Mouse (Mus musculus) lung, postnatal 0 days (tissue): ENCODE results near the gene Svop. TPM values are rescaled to one million over a fixed set of nuclear protein-coding genes. Genes with fewer than 3 reads are reported as not detected.

Experiments used
- ATAC-seq: fragments of 200-750 bp; cut with Nextera tagmentation; 2 replicates; pipeline ENCODE4 v1.8.0; 2017; ENCODE audit warnings: moderate library complexity
- DNase-seq: peaks from one replicate; pipeline ENCODE4 v3.0.0-alpha.2; 2016; ENCODE audit warnings: low spot score
- H3K27ac ChIP-seq: fragments of 300-500 bp; sonication (generic); 2 replicates; pipeline ENCODE4 v1.5.1; 2014; ENCODE audit warnings: antibody characterized with exemption, mild to moderate bottlenecking, low read length, mixed read lengths
- H3K27me3 ChIP-seq: fragments of 300-500 bp; sonication (generic); replicated peaks from 2 replicates; pipeline ENCODE4 v1.6.1; 2014; ENCODE audit warnings: low read length, mixed read lengths; ENCODE audit not compliant: insufficient read depth
- H3K36me3 ChIP-seq: fragments of 300-500 bp; sonication (generic); 2 replicates; pipeline ENCODE4 v1.6.1; 2014; ENCODE audit warnings: low read length, mixed read lengths; ENCODE audit not compliant: insufficient read depth
- H3K4me1 ChIP-seq: fragments of 300-500 bp; sonication (generic); 2 replicates; pipeline ENCODE4 v1.6.1; 2014; ENCODE audit warnings: antibody characterized with exemption, low read depth, low read length, mixed read lengths; ENCODE audit not compliant: insufficient read depth
- H3K4me2 ChIP-seq: fragments of 300-500 bp; sonication (generic); replicated peaks from 2 replicates; pipeline ENCODE4 v1.6.1; 2014; ENCODE audit warnings: low read depth, mild to moderate bottlenecking, low read length, moderate library complexity, mixed read lengths
- H3K4me3 ChIP-seq: fragments of 300-500 bp; sonication (generic); 2 replicates; pipeline ENCODE4 v1.5.1; 2014; ENCODE audit warnings: low read depth, low read length
- H3K9ac ChIP-seq: fragments of 300-500 bp; sonication (generic); replicated peaks from 2 replicates; pipeline ENCODE4 v1.6.1; 2014; ENCODE audit warnings: low read depth, mild to moderate bottlenecking
- H3K9me3 ChIP-seq: fragments of 300-500 bp; sonication (generic); 2 replicates; pipeline ENCODE4 v1.6.1; 2016; ENCODE audit warnings: low read length, mixed read lengths
- CTCF ChIP-seq: IDR thresholded peaks from 2 replicates; pipeline ENCODE4 v1.5.1; 2016; ENCODE audit warnings: antibody characterized with exemption, mild to moderate bottlenecking
- EP300 ChIP-seq: IDR thresholded peaks from 2 replicates; pipeline ENCODE4 v1.6.1; 2016; ENCODE audit warnings: antibody characterized with exemption, mild to moderate bottlenecking, control low read depth
- WGBS: fragments of 180-500 bp; shearing (Covaris S2); extraction: QIAGEN DNeasy Blood & Tissue Kit; methylation state at CpG from one replicate; pipeline ENCODE4 v1.1.7; 2014; 5-methylcytosine and 5-hydroxymethylcytosine counted together
- polyA plus RNA-seq: library from polyadenylated mRNA; unstranded; fragments of >200 nt; fragmentation: Nextera tagmentation; extraction: Ambion mirVana; gene quantifications from 2 replicates; pipeline ENCODE4 v1.2.1, GENCODE M21; 2015

Svop gene
- polyA plus RNA-seq, 1 experiment from 2014 or later = not detected

- DNase-seq = no peak
- no peak for TF ChIP-seq CTCF
- no peak for TF ChIP-seq EP300
- Histone ChIP-seq H3K4me1 (no peaks in the 10 kb centered on the region), H3K4me3 (no peak overlapping the region), H3K9me3 (no peaks in the 10 kb centered on the region), H3K27me3 (no peaks in the 10 kb centered on the region), H3K9ac (no peak overlapping the region), H3K4me2 (no peak overlapping the region), H3K27ac (no peak overlapping the region), H3K36me3 (no peaks in the 10 kb centered on the region)
- ATAC-seq = no peak
- WGBS = 67% methylated on average over 9 of the region's 9 CpGs
Measured at GRCm38 (mm10) chr5:114067982-114068381, 23.4 kb downstream of the Svop start.

GRCm38 (mm10) chr5:114067543-114067942 lies 23.8 kb downstream of the Svop start:
- H3K36me3 ChIP-seq = no peaks in the 10 kb centered on the region
- TF ChIP-seq CTCF = no peak
- no peak for TF ChIP-seq EP300
- H3K4me3 ChIP-seq = no peak overlapping the region
- ATAC-seq (no peak), DNase-seq (no peak)
- 77% methylated on average over 9 of the region's 9 CpGs for WGBS
- no peak overlapping the region for H3K4me2 ChIP-seq
- H3K4me1 ChIP-seq = no peaks in the 10 kb centered on the region
- H3K27me3 ChIP-seq = no peaks in the 10 kb centered on the region
- no peak overlapping the region for H3K27ac ChIP-seq
- H3K9ac ChIP-seq = no peak overlapping the region
- no peaks in the 10 kb centered on the region for H3K9me3 ChIP-seq

GRCm38 (mm10) chr5:114066601-114067000 lies 24.8 kb downstream of the Svop start:
- Histone ChIP-seq H3K27me3 (no peaks in the 10 kb centered on the region), H3K4me3 (no peak overlapping the region), H3K4me2 (no peak overlapping the region), H3K9me3 (no peaks in the 10 kb centered on the region), H3K4me1 (no peaks in the 10 kb centered on the region), H3K36me3 (no peaks in the 10 kb centered on the region), H3K9ac (no peak overlapping the region), H3K27ac (no peak overlapping the region)
- 37% methylated on average over 6 of the region's 6 CpGs for whole genome bisulfite sequencing
- DNase-seq = no peak
- TF ChIP-seq CTCF (no peak), EP300 (no peak)
- no peak for ATAC-seq

- no peak within 1 kb of the TSS for H3K4me3 ChIP-seq
- no peaks in the 10 kb centered on the region for H3K27me3 ChIP-seq
- no peaks in the 10 kb centered on the region for H3K4me1 ChIP-seq
- H3K36me3 ChIP-seq = no peaks in the 10 kb centered on the region
- 87% methylated on average over 6 of the region's 6 CpGs for WGBS
- ATAC-seq = no peak
- no peaks in the 10 kb centered on the region for H3K9me3 ChIP-seq
- no peak within 1 kb of the TSS for H3K27ac ChIP-seq
- no peak for DNase-seq
- no peak for TF ChIP-seq EP300
- no peak for TF ChIP-seq CTCF
- no peak within 1 kb of the TSS for H3K4me2 ChIP-seq
- H3K9ac ChIP-seq = no peak within 1 kb of the TSS
Measured at GRCm38 (mm10) chr5:114065161-114065560, 26.2 kb downstream of the Svop start, which contains the start of gene Usp30. Gene Usp30 (plus strand): TSS chr5:114065461.

GRCm38 (mm10) chr5:114063958-114064357 lies 27.4 kb downstream of the Svop start:
- ATAC-seq (no peak), DNase-seq (no peak)
- TF ChIP-seq EP300 (no peak), CTCF (no peak)
- Histone ChIP-seq H3K4me1 (no peaks in the 10 kb centered on the region), H3K36me3 (no peaks in the 10 kb centered on the region), H3K27me3 (no peaks in the 10 kb centered on the region), H3K27ac (no peak overlapping the region), H3K4me3 (no peak overlapping the region), H3K9ac (no peak overlapping the region), H3K4me2 (no peak overlapping the region), H3K9me3 (no peaks in the 10 kb centered on the region)
- 68% methylated on average over 4 of the region's 4 CpGs for WGBS

- DNase-seq (no peak), ATAC-seq (no peak)
- H3K4me1 ChIP-seq = no peaks in the 10 kb centered on the region
- no peak overlapping the region for H3K4me2 ChIP-seq
- no peak overlapping the region for H3K9ac ChIP-seq
- H3K9me3 ChIP-seq = no peaks in the 10 kb centered on the region
- no peak overlapping the region for H3K4me3 ChIP-seq
- H3K36me3 ChIP-seq = no peaks in the 10 kb centered on the region
- H3K27ac ChIP-seq = no peak overlapping the region
- WGBS = 28% methylated on average over 6 of the region's 7 CpGs
- TF ChIP-seq CTCF (no peak), EP300 (no peak)
- no peaks in the 10 kb centered on the region for H3K27me3 ChIP-seq
Measured at GRCm38 (mm10) chr5:114061675-114062074, 29.7 kb downstream of the Svop start.

GRCm38 (mm10) chr5:114057129-114057731 lies 34.1 kb downstream of the Svop start:
- 80% methylated on average over 9 of the region's 9 CpGs for WGBS
- ATAC-seq = no peak

More at GRCm38 (mm10) chr5:114057129-114057731, 34.1 kb downstream of the Svop start:
- Histone ChIP-seq H3K9ac (no peak overlapping the region), H3K27me3 (no peaks in the 10 kb centered on the region), H3K4me3 (no peak overlapping the region), H3K4me2 (no peak overlapping the region), H3K36me3 (no peaks in the 10 kb centered on the region), H3K9me3 (no peaks in the 10 kb centered on the region), H3K4me1 (no peaks in the 10 kb centered on the region), H3K27ac (no peak overlapping the region)
- no peak for TF ChIP-seq EP300
- no peak for TF ChIP-seq CTCF
- DNase-seq = no peak
